Mouse (Mus musculus) limb, embryonic 13.5 days (tissue): ENCODE data around the gene Grin2c. TPM values are rescaled to one million over a fixed set of nuclear protein-coding genes. Genes with fewer than 3 reads are reported as not detected.

Source experiments
- ATAC-seq: fragments of 200-750 bp; cut with Nextera tagmentation; 2 replicates; pipeline ENCODE4 v1.8.0; 2017; ENCODE audit warnings: low read depth, moderate number of reproducible peaks, moderate TSS enrichment; ENCODE audit not compliant: low FRiP score
- H3K27ac ChIP-seq: fragments of 300-500 bp; sonication (generic); 2 replicates; pipeline ENCODE4 v1.5.1; 2015; ENCODE audit warnings: inconsistent platforms, mild to moderate bottlenecking, moderate library complexity
- H3K27me3 ChIP-seq: fragments of 300-500 bp; sonication (generic); 2 replicates; pipeline ENCODE4 v1.6.1; 2015; ENCODE audit warnings: mild to moderate bottlenecking, inconsistent platforms
- H3K36me3 ChIP-seq: fragments of 300-500 bp; sonication (generic); 2 replicates; pipeline ENCODE4 v1.6.1; 2015; ENCODE audit warnings: inconsistent platforms, mild to moderate bottlenecking, moderate library complexity
- H3K4me1 ChIP-seq: fragments of 300-500 bp; sonication (generic); 2 replicates; pipeline ENCODE4 v1.6.1; 2015; ENCODE audit warnings: inconsistent platforms
- H3K4me2 ChIP-seq: fragments of 300-500 bp; sonication (generic); replicated peaks from 2 replicates; pipeline ENCODE4 v1.6.1; 2015; ENCODE audit warnings: inconsistent platforms, mild to moderate bottlenecking, moderate library complexity
- H3K4me3 ChIP-seq: fragments of 300-500 bp; sonication (generic); 2 replicates; pipeline ENCODE4 v1.5.1; 2015; ENCODE audit warnings: moderate library complexity, mild to moderate bottlenecking, inconsistent platforms
- H3K9ac ChIP-seq: fragments of 300-500 bp; sonication (generic); 2 replicates; pipeline ENCODE4 v1.6.1; 2015; ENCODE audit warnings: mild to moderate bottlenecking, inconsistent platforms
- H3K9me3 ChIP-seq: fragments of 300-500 bp; sonication (generic); 2 replicates; pipeline ENCODE4 v1.6.1; 2016; ENCODE audit warnings: inconsistent platforms
- WGBS: fragments of 180-500 bp; shearing (Covaris S2); methylation state at CpG from one replicate; pipeline ENCODE4 v1.1.7; 2015; 5-methylcytosine and 5-hydroxymethylcytosine counted together
- polyA plus RNA-seq: library from polyadenylated mRNA; unstranded; fragments of >200 nt; fragmentation: Nextera tagmentation; extraction: Ambion mirVana; gene quantifications from 2 replicates; pipeline ENCODE4 v1.2.1, GENCODE M21; 2015

The Grin2c gene
- polyA plus RNA-seq, 1 experiment from 2014 or later, result 0.09 TPM

GRCm38 (mm10) chr11:115272894-115273498 is 6.0 kb upstream of the Grin2c start:
- Histone ChIP-seq H3K4me2 (no peak overlapping the region), H3K4me1 (peaks cover 16% of the 10 kb centered on the region), H3K36me3 (peaks cover 27% of the 10 kb centered on the region), H3K9ac (no peak overlapping the region; the same call in 1 of the 2 replicates), H3K4me3 (no peak overlapping the region), H3K9me3 (no peaks in the 10 kb centered on the region), H3K27me3 (peaks cover 26% of the 10 kb centered on the region), H3K27ac (no peak overlapping the region)
- ATAC-seq, result no peak
- WGBS, result 78% methylated on average over 10 of the region's 10 CpGs

- Histone ChIP-seq H3K4me1 (peaks cover 20% of the 10 kb centered on the region), H3K27me3 (peaks cover 41% of the 10 kb centered on the region), H3K9me3 (no peaks in the 10 kb centered on the region), H3K27ac (no peak overlapping the region), H3K9ac (no peak overlapping the region), H3K4me3 (no peak overlapping the region), H3K4me2 (no peak overlapping the region), H3K36me3 (peaks cover 27% of the 10 kb centered on the region)
- ATAC-seq, result no peak
- WGBS, result 59% methylated on average over 10 of the region's 10 CpGs
These were observed 4.4 kb upstream of the Grin2c start for GRCm38 (mm10) chr11:115271481-115271880.

GRCm38 (mm10) chr11:115271052-115271451 is 4.0 kb upstream of the Grin2c start:
- WGBS, result 78% methylated on average over 9 of the region's 9 CpGs
- Histone ChIP-seq H3K4me1 (peaks cover 21% of the 10 kb centered on the region), H3K27ac (no peak overlapping the region), H3K4me3 (no peak overlapping the region), H3K9ac (no peak overlapping the region), H3K9me3 (no peaks in the 10 kb centered on the region), H3K27me3 (peaks cover 46% of the 10 kb centered on the region), H3K36me3 (peaks cover 27% of the 10 kb centered on the region), H3K4me2 (no peak overlapping the region)
- no peak for ATAC-seq

DNA sequence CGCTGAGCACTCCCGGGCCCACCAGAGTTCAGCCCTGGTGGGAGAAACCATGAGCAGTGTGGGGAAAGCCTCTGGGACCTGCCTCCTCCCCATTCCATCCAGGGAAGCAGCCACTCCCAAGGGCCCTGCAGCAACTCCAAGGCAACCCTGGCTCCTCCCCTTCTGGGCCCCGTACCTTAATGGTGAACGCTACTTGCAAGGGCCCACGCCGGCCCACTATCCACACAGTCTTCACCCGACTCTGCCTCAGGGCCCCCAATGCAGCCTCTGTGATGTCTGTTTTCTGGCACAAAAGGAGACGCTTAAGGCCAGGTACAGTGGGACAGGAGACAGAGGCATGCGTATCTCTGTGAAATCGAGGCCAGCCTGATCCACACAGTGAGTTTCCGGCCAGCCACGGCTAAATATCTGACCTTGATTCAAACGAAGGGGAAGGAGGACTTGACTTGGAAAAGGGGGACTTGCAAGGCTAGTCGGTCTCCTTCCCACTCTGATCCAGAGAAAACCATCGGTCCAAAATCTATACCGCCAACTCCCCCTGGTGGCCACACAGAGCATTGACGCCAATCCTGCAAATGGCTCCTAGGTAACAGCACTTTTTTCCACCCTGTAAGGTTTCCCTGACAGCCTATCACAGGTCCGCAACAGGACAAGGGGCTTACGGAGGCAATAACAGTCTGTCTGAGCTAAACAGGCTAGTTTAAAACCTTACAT is 3.3 kb upstream of the Grin2c start:
- Histone ChIP-seq H3K4me1 (peaks cover 19% of the 10 kb centered on the region), H3K9ac (no peak overlapping the region), H3K27me3 (peaks cover 53% of the 10 kb centered on the region), H3K36me3 (peaks cover 27% of the 10 kb centered on the region), H3K4me2 (no peak overlapping the region), H3K9me3 (no peaks in the 10 kb centered on the region), H3K4me3 (no peak overlapping the region), H3K27ac (no peak overlapping the region)
- 30% methylated on average over 19 of the region's 19 CpGs for WGBS
- ATAC-seq, result no peak

DNA sequence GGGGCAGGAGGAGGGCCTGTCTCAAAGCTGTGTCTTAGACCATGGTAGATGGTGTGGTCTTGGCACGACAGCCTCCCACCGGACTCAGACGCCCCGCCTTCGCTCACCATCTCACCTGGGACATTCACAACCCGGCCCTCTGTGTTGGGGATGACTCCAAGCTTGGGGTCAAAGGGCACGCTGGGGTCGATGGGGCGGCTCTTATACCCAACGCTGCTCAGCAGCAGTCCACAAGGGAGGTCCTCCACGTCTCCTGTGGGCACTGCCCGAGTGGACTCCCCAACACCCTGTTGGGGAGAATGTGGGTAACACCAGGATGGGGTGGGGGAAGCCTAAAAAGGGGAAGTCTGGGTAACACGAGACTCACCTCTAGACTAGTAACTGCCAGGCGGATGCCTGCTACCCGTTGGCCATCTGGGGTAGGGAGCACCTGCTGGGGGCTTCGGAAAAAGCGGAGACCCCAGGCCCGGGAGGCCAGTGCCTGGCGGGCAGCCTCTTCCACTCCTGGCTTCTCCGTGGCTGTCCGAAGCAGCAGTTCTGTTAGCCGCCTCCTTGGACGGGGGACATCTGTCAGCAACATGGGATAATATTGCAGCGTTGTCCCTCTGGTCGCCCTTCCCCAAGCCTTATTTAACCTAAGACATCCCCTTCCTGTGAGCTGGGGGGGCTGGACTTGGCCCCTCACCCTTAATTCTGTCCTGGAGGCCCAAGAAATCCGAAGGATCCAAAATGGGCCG is 2.5 kb upstream of the Grin2c start:
- no peak overlapping the region for H3K27ac ChIP-seq
- H3K36me3 ChIP-seq, result peaks cover 27% of the 10 kb centered on the region
- no peak overlapping the region for H3K4me2 ChIP-seq
- no peak overlapping the region for H3K9ac ChIP-seq
- 90% methylated on average over 27 of the region's 27 CpGs for WGBS
- no peak overlapping the region for H3K4me3 ChIP-seq
- H3K27me3 ChIP-seq, result peaks cover 61% of the 10 kb centered on the region
- no peaks in the 10 kb centered on the region for H3K9me3 ChIP-seq
- peaks cover 22% of the 10 kb centered on the region for H3K4me1 ChIP-seq
- ATAC-seq, result no peak

DNA sequence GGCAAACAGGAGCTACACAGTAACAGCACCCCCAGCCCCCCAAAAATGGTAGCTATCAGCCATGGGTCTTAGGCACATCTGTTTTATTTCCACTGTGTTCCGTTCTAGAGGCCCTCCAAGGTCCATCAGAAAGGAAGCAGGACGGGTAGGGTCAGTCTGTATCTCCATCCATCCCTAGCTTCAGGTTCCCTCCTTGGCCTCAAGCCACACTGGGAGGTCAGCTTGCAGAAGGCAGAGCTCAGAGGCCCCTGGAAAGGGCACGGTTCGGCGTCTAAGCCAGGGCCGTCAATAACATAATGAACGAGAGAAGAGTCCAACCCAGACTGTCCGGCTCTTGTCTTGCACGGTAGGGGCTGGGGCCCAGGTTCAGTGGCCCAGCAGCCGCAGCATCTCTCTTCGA is 915 bp upstream of the Grin2c start:
- H3K4me1 ChIP-seq, result peaks cover 22% of the 10 kb centered on the region
- H3K36me3 ChIP-seq, result peaks cover 27% of the 10 kb centered on the region
- peaks cover 77% of the 10 kb centered on the region for H3K27me3 ChIP-seq
- no peak for ATAC-seq
- no peak overlapping the region for H3K9ac ChIP-seq
- H3K4me2 ChIP-seq, result no peak overlapping the region
- no peaks in the 10 kb centered on the region for H3K9me3 ChIP-seq
- H3K4me3 ChIP-seq, result no peak overlapping the region
- 74% methylated on average over 11 of the region's 11 CpGs for WGBS
- H3K27ac ChIP-seq, result no peak overlapping the region

GRCm38 (mm10) chr11:115266400-115266778 is 654 bp downstream of the Grin2c start:
- Histone ChIP-seq H3K4me1 (peaks cover 22% of the 10 kb centered on the region), H3K27me3 (peaks cover 92% of the 10 kb centered on the region), H3K4me2 (peak overlapping the region; percentile 77), H3K4me3 (peak overlapping the region; percentile 47), H3K9ac (peak overlapping the region; percentile 59), H3K36me3 (peaks cover 20% of the 10 kb centered on the region), H3K27ac (no peak overlapping the region), H3K9me3 (no peaks in the 10 kb centered on the region)
- 1% methylated on average over 22 of the region's 22 CpGs for WGBS
- no peak for ATAC-seq

GRCm38 (mm10) chr11:115265771-115266399 is 1.2 kb downstream of the Grin2c start:
- peak overlapping the region; percentile 59; the same call in 1 of the 2 replicates for H3K9ac ChIP-seq
- peak overlapping the region; percentile 77; the same call in 1 of the 2 replicates for H3K4me2 ChIP-seq
- peaks cover 16% of the 10 kb centered on the region for H3K36me3 ChIP-seq
- H3K4me3 ChIP-seq, result no peak overlapping the region; the same call in 1 of the 2 replicates
- WGBS, result 2% methylated on average over 20 of the region's 20 CpGs
- no peaks in the 10 kb centered on the region for H3K9me3 ChIP-seq
- ATAC-seq, result no peak
- peaks cover 22% of the 10 kb centered on the region for H3K4me1 ChIP-seq
- no peak overlapping the region for H3K27ac ChIP-seq
- H3K27me3 ChIP-seq, result peaks cover 93% of the 10 kb centered on the region

GRCm38 (mm10) chr11:115264862-115265668 is 2.0 kb downstream of the Grin2c start:
- Histone ChIP-seq H3K4me3 (peak overlapping the region; percentile 27), H3K27me3 (peaks cover 98% of the 10 kb centered on the region), H3K4me2 (peak overlapping the region; percentile 58), H3K9me3 (no peaks in the 10 kb centered on the region), H3K36me3 (peaks cover 16% of the 10 kb centered on the region), H3K9ac (peak overlapping the region; percentile 50; the same call in 1 of the 2 replicates), H3K4me1 (peaks cover 22% of the 10 kb centered on the region), H3K27ac (no peak overlapping the region)
- no peak for ATAC-seq
- 6% methylated on average over 39 of the region's 39 CpGs for WGBS

DNA sequence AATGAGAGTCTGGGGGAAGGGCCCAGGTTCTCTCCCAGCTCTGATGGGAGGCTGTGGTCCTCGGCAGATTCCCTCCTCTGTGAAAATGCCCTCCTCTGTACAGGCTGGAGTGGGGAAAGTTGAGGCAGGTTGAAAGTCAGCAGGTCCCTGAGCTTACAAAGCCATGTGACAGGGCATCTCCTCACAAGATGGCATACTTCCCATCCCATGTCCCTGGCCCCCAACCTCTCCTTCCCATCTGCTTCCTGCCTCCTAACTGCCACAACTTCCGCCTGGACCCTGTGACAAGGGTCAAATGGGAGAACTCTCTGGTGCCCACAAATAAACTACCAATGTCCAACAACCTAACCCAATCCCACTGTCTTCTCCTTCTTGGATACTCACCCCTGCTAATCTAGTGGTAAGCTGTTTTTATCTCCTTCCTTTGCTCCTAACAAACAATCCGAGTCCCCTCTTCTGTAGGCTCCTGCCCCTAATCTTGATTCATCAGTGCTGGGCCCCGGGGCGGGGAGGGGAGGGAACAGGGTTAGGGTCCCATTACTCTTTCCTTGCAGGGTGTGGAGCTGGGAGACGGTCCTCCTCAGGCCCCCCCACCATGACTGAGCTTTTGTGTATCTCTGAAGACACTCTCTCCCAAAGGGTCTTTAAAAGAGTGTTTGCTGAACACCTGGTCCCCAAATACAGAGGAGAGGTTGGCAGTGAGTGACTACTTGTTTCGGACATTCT is 2.7 kb downstream of the Grin2c start:
- Histone ChIP-seq H3K9ac (no peak overlapping the region), H3K27ac (no peak overlapping the region), H3K4me2 (no peak overlapping the region), H3K27me3 (peaks cover 100% of the 10 kb centered on the region), H3K4me3 (no peak overlapping the region), H3K9me3 (no peaks in the 10 kb centered on the region), H3K36me3 (peaks cover 12% of the 10 kb centered on the region), H3K4me1 (peaks cover 22% of the 10 kb centered on the region)
- ATAC-seq, result no peak
- WGBS, result 59% methylated on average over 7 of the region's 7 CpGs

GRCm38 (mm10) chr11:115262954-115263353 is 4.1 kb downstream of the Grin2c start:
- H3K4me2 ChIP-seq, result no peak overlapping the region
- ATAC-seq, result no peak
- no peak overlapping the region for H3K4me3 ChIP-seq
- H3K27ac ChIP-seq, result no peak overlapping the region
- peaks cover 100% of the 10 kb centered on the region for H3K27me3 ChIP-seq
- H3K9me3 ChIP-seq, result 0 out of 2 replicates have a peak, but pooled peaks cover 4% of the 10 kb centered on the region
- H3K4me1 ChIP-seq, result peaks cover 27% of the 10 kb centered on the region
- H3K9ac ChIP-seq, result no peak overlapping the region
- H3K36me3 ChIP-seq, result no peaks in the 10 kb centered on the region
- WGBS, result 77% methylated on average over 11 of the region's 11 CpGs
